Mouse (Mus musculus): ENCODE measurements at regions not wholly inside any gene's neighbourhood (a gene's known extent, or its start where the extent isn't known, plus 50 kb on each side); places are given as distances from the start of the nearest gene placed in this dataset.
"Not testable (repeated sequence)": the region's sequence is repeated elsewhere in the genome, so short reads cannot be mapped to it uniquely, and the experiment has no call there.

DNA sequence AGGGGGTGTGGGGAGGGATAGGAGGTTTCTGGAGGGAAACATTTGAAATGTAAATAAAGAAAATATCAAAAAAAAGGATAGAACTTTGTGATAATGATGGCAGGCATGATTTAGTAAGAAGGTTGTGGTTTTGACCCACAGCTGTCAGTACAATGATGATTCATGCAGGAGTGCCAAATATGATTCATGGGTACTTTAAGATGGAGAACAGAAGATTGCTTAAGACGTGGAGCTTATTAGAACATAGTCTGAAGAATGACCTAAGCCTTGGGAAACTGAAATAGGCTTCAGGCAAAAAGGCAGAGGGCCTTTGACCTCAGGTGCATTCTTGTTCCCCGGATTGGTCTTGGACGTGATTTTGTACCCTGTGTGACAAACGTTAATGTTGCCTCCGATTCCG is 671.4 kb downstream of the Dad1 start:
- H3K27ac ChIP-seq (ENCODE audit: low read length); H3K36me3 ChIP-seq (ENCODE audit: control insufficient read depth, insufficient read depth); H3K4me3 ChIP-seq (ENCODE audit: low read depth, low read length); ATAC-seq (ENCODE audit: low read depth); H3K9me3 ChIP-seq (replicated peaks; ENCODE audit: control insufficient read depth, low read length); H3K27me3 ChIP-seq (ENCODE audit: control insufficient read depth, insufficient read depth, low read depth, low read length); H3K9ac ChIP-seq (ENCODE audit: low read depth, low read length); H3K4me1 ChIP-seq (ENCODE audit: control insufficient read depth, low read depth, low read length); H3K4me2 ChIP-seq (ENCODE audit: low read depth, low read length): not testable (repeated sequence)
- WGBS (ENCODE audit: insufficient replicate concordance): 69% methylated on average over 6 of the region's 6 CpGs

GRCm38 (mm10) chr14:53581734-53582133 is 672.2 kb downstream of the Dad1 start:
- H3K4me1 ChIP-seq (ENCODE audit: control insufficient read depth, low read depth, low read length); H3K9me3 ChIP-seq (replicated peaks; ENCODE audit: control insufficient read depth, low read length); H3K27me3 ChIP-seq (ENCODE audit: control insufficient read depth, insufficient read depth, low read depth, low read length); ATAC-seq (ENCODE audit: low read depth); H3K36me3 ChIP-seq (ENCODE audit: control insufficient read depth, insufficient read depth); H3K4me2 ChIP-seq (ENCODE audit: low read depth, low read length); H3K4me3 ChIP-seq (ENCODE audit: low read depth, low read length); H3K9ac ChIP-seq (ENCODE audit: low read depth, low read length); H3K27ac ChIP-seq (ENCODE audit: low read length): not testable (repeated sequence)
- WGBS (ENCODE audit: insufficient replicate concordance): 39% methylated on average over 3 of the region's 3 CpGs

GRCm38 (mm10) chr14:53576927-53577326 is 677.0 kb downstream of the Dad1 start:
- H3K27ac ChIP-seq (ENCODE audit: low read length); H3K36me3 ChIP-seq (ENCODE audit: control insufficient read depth, insufficient read depth); H3K9ac ChIP-seq (ENCODE audit: low read depth, low read length); ATAC-seq (ENCODE audit: low read depth); H3K27me3 ChIP-seq (ENCODE audit: control insufficient read depth, insufficient read depth, low read depth, low read length); H3K9me3 ChIP-seq (replicated peaks; ENCODE audit: control insufficient read depth, low read length); H3K4me2 ChIP-seq (ENCODE audit: low read depth, low read length); H3K4me1 ChIP-seq (ENCODE audit: control insufficient read depth, low read depth, low read length); H3K4me3 ChIP-seq (ENCODE audit: low read depth, low read length): not testable (repeated sequence)
- WGBS (ENCODE audit: insufficient replicate concordance): 77% methylated on average over 1 of the region's 1 CpGs

DNA sequence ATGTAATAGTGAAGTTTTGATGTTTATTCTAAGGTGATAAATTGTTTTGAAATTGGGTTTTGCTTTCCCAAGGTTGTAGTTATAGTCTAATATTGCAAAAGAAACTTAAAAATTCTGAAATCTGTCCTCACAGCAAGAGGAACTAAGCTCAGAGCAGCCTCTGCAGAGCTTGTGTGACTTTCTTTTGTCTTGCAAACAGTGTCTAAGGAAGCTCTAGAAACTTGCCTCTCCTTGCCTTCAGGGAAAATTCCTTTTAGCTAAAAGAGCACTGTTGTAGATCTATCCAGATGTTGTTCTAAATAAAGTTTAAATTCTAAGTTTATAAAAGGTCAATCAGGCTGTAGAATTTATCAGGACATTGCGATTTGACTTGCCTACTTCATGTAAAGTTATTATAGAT is 681.2 kb downstream of the Dad1 start:
- H3K4me3 ChIP-seq (ENCODE audit: low read depth, low read length); H3K4me1 ChIP-seq (ENCODE audit: control insufficient read depth, low read depth, low read length); ATAC-seq (ENCODE audit: low read depth); H3K36me3 ChIP-seq (ENCODE audit: control insufficient read depth, insufficient read depth); H3K4me2 ChIP-seq (ENCODE audit: low read depth, low read length); H3K9me3 ChIP-seq (replicated peaks; ENCODE audit: control insufficient read depth, low read length); H3K27ac ChIP-seq (ENCODE audit: low read length); H3K9ac ChIP-seq (ENCODE audit: low read depth, low read length); H3K27me3 ChIP-seq (ENCODE audit: control insufficient read depth, insufficient read depth, low read depth, low read length): not testable (repeated sequence)
- 73% methylated on average over 1 of the region's 1 CpGs for WGBS (ENCODE audit: insufficient replicate concordance)

DNA sequence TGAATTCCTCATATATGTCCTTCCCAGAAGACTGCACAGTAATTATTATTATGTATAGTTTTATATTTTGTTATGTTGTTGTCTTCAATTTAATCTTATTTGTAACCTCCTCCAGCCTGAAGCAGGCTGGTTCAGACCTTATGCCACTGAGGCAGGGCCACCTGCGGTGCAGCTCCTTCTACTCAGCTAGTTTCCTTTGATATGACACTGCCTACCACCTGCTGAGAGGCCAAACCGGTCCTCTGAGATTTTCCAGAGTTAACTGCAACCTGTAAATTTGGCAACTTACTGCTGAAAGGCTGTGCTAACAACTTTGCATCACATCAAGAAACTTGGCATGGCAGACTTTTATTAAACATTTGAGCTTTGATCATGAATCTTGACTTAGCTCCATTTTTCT is 691.3 kb downstream of the Dad1 start:
- Histone ChIP-seq H3K9ac (ENCODE audit: low read depth, low read length) (no peak overlapping the region), H3K4me1 (ENCODE audit: control insufficient read depth, low read depth, low read length) (no peaks in the 10 kb centered on the region), H3K4me2 (ENCODE audit: low read depth, low read length) (no peak overlapping the region), H3K36me3 (ENCODE audit: control insufficient read depth, insufficient read depth) (no peaks in the 10 kb centered on the region), H3K4me3 (ENCODE audit: low read depth, low read length) (no peak overlapping the region), H3K27ac (ENCODE audit: low read length) (no peak overlapping the region), H3K27me3 (ENCODE audit: control insufficient read depth, insufficient read depth, low read depth, low read length) (no peaks in the 10 kb centered on the region), H3K9me3 (replicated peaks; ENCODE audit: control insufficient read depth, low read length) (no peaks in the 10 kb centered on the region)
- WGBS (ENCODE audit: insufficient replicate concordance): 32% methylated on average over 2 of the region's 2 CpGs
- no peak for ATAC-seq (ENCODE audit: low read depth)

DNA sequence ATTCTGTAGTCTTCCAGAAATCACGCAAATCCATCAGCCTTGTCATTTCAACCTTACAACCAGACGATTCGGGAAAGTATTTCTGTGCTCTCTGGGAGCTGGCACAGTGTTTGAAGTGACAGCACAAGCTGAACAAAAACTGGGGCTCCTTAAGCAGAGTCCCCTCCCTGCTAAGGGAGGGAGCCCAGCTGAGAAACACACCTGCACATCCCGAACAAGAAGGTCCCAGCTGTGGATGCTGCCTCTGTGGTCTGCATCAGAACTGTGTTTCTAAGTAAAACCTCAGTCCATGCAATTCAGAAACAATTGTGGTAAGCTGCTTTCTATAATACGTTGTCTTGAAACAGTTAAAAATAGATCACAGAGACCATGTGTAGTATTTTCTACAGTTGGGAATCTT is 693.8 kb downstream of the Dad1 start:
- H3K36me3 ChIP-seq (ENCODE audit: control insufficient read depth, insufficient read depth); H3K27ac ChIP-seq (ENCODE audit: low read length); H3K4me2 ChIP-seq (ENCODE audit: low read depth, low read length); H3K4me1 ChIP-seq (ENCODE audit: control insufficient read depth, low read depth, low read length); H3K9ac ChIP-seq (ENCODE audit: low read depth, low read length); ATAC-seq (ENCODE audit: low read depth); H3K27me3 ChIP-seq (ENCODE audit: control insufficient read depth, insufficient read depth, low read depth, low read length); H3K4me3 ChIP-seq (ENCODE audit: low read depth, low read length); H3K9me3 ChIP-seq (replicated peaks; ENCODE audit: control insufficient read depth, low read length): not testable (repeated sequence)
- WGBS (ENCODE audit: insufficient replicate concordance): 53% methylated on average over 5 of the region's 5 CpGs

GRCm38 (mm10) chr14:53559386-53559920 is 694.5 kb downstream of the Dad1 start:
- not testable (repeated sequence) for H3K9me3 ChIP-seq (replicated peaks; ENCODE audit: control insufficient read depth, low read length); H3K4me2 ChIP-seq (ENCODE audit: low read depth, low read length); H3K4me1 ChIP-seq (ENCODE audit: control insufficient read depth, low read depth, low read length); H3K27me3 ChIP-seq (ENCODE audit: control insufficient read depth, insufficient read depth, low read depth, low read length); H3K9ac ChIP-seq (ENCODE audit: low read depth, low read length); H3K36me3 ChIP-seq (ENCODE audit: control insufficient read depth, insufficient read depth); ATAC-seq (ENCODE audit: low read depth); H3K27ac ChIP-seq (ENCODE audit: low read length); H3K4me3 ChIP-seq (ENCODE audit: low read depth, low read length)

DNA sequence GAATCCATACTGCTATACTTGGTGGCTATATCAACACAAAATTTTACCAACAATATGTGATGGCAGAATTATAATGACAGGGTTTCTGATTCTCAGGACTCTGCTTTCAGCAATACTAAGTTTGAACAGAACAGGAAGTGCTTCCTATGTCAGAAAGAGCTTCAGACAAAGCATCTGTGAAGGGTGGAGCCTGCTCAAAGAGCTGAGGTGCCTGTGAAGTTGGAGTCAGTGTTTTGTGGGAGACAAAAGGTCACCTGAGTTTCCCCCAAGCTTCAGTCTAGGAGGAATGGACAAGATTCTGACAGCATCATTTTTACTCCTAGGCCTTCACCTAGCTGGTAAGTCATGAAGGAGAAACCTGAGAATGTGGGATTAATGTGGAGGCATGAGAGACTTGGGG is 700.1 kb downstream of the Dad1 start:
- Histone ChIP-seq H3K4me3 (ENCODE audit: low read depth, low read length) (no peak overlapping the region), H3K4me1 (ENCODE audit: control insufficient read depth, low read depth, low read length) (no peaks in the 10 kb centered on the region), H3K9me3 (replicated peaks; ENCODE audit: control insufficient read depth, low read length) (no peaks in the 10 kb centered on the region), H3K36me3 (ENCODE audit: control insufficient read depth, insufficient read depth) (no peaks in the 10 kb centered on the region), H3K4me2 (ENCODE audit: low read depth, low read length) (no peak overlapping the region), H3K27ac (ENCODE audit: low read length) (no peak overlapping the region), H3K9ac (ENCODE audit: low read depth, low read length) (no peak overlapping the region), H3K27me3 (ENCODE audit: control insufficient read depth, insufficient read depth, low read depth, low read length) (no peaks in the 10 kb centered on the region)
- no peak for ATAC-seq (ENCODE audit: low read depth)

GRCm38 (mm10) chr14:53547365-53547764 is 706.5 kb downstream of the Dad1 start:
- not testable (repeated sequence) for H3K4me1 ChIP-seq (ENCODE audit: control insufficient read depth, low read depth, low read length); H3K36me3 ChIP-seq (ENCODE audit: control insufficient read depth, insufficient read depth); H3K4me2 ChIP-seq (ENCODE audit: low read depth, low read length); H3K9ac ChIP-seq (ENCODE audit: low read depth, low read length); H3K9me3 ChIP-seq (replicated peaks; ENCODE audit: control insufficient read depth, low read length); ATAC-seq (ENCODE audit: low read depth); H3K4me3 ChIP-seq (ENCODE audit: low read depth, low read length); H3K27me3 ChIP-seq (ENCODE audit: control insufficient read depth, insufficient read depth, low read depth, low read length); H3K27ac ChIP-seq (ENCODE audit: low read length)

- Histone ChIP-seq H3K36me3 (ENCODE audit: control insufficient read depth, insufficient read depth) (no peaks in the 10 kb centered on the region), H3K4me3 (ENCODE audit: low read depth, low read length) (no peak overlapping the region), H3K4me1 (ENCODE audit: control insufficient read depth, low read depth, low read length) (no peaks in the 10 kb centered on the region), H3K9me3 (replicated peaks; ENCODE audit: control insufficient read depth, low read length) (no peaks in the 10 kb centered on the region), H3K4me2 (ENCODE audit: low read depth, low read length) (no peak overlapping the region), H3K9ac (ENCODE audit: low read depth, low read length) (no peak overlapping the region), H3K27me3 (ENCODE audit: control insufficient read depth, insufficient read depth, low read depth, low read length) (no peaks in the 10 kb centered on the region), H3K27ac (ENCODE audit: low read length) (no peak overlapping the region)
- ATAC-seq (ENCODE audit: low read depth): no peak
- WGBS (ENCODE audit: insufficient replicate concordance): 18% methylated on average over 5 of the region's 5 CpGs
These were observed 708.6 kb downstream of the Dad1 start for GRCm38 (mm10) chr14:53545351-53545750.
